Mouse (Mus musculus) stomach, postnatal 0 days (tissue): Measurements from ENCODE around the gene Gm20594.

ENCODE experiments used
- CTCF ChIP-seq: IDR thresholded peaks from 2 replicates; pipeline ENCODE4 v1.5.1; 2016; ENCODE audit warnings: antibody characterized with exemption, low read depth, mild to moderate bottlenecking, moderate library complexity
- EP300 ChIP-seq: optimal IDR thresholded peaks from 2 replicates; pipeline ENCODE3; 2016; ENCODE audit warnings: antibody characterized with exemption

DNA sequence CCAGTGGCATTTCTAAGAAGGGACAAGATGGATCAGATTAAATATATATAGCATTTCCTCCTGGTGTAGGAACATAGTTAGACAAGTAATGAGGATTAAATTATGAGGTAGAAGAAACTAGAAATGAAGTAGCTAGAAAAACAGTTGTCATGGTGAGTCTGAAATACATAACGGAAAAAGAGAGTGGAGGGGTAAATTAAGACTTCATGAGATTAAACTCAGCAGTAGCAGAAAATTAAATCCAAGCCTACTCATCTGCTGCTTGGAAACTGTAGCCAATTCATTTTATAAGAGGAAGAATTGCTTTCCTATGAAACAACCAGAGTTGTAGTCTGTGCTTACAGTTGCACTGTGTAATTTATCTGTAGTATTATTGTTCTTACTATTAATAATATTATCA is 29.1 kb downstream of the Gm20594 start:
- no peak for TF ChIP-seq CTCF
- TF ChIP-seq EP300: no peak
